Mouse (Mus musculus) macrophage (primary cell): ENCODE measurements around the gene Atp6v1g1. TPM values are rescaled to one million over a fixed set of nuclear protein-coding genes. Genes with fewer than 3 reads are reported as not detected.

Source experiments
- H3K27ac ChIP-seq: fragments of 350-480 bp; formaldehyde crosslinking; 2 replicates; pipeline ENCODE4 v1.9.0; 2021
- H3K36me3 ChIP-seq: fragments of 350-480 bp; formaldehyde crosslinking; 2 replicates; pipeline ENCODE4 v1.9.0; 2021; ENCODE audit errors: inconsistent target
- H3K4me3 ChIP-seq: fragments of 350-480 bp; formaldehyde crosslinking; 2 replicates; pipeline ENCODE4 v1.9.0; 2021; ENCODE audit errors: inconsistent target
- H3K79me2 ChIP-seq: fragments of 350-480 bp; formaldehyde crosslinking; 2 replicates; pipeline ENCODE4 v1.9.0; 2021; ENCODE audit errors: inconsistent target
- WGBS: methylation state at CpG from one replicate; pipeline ENCODE4 v1.1.7; 2026; ENCODE audit warnings: inconsistent platforms; ENCODE audit not compliant: missing documents; 5-methylcytosine and 5-hydroxymethylcytosine counted together
- polyA plus RNA-seq: library from polyadenylated mRNA; stranded (reverse); fragments of 250-400 nt; gene quantifications from 3 replicates; pipeline ENCODE4 v1.2.4, GENCODE M21; 2018; ENCODE audit warnings: inconsistent platforms
- total RNA-seq, 78 experiments: library from RNA; depleted of rRNA; stranded (reverse); fragments of 250-400 nt; gene quantifications; 1 replicate in 9 of 78; 2 replicates in 24 of 78; 3 replicates in 43 of 78; 4 replicates in 2 of 78; pipeline ENCODE4 v1.2.4; 2018; ENCODE audit warnings: inconsistent platforms in 56 of 78

Atp6v1g1 gene
- total RNA-seq (2018; cell fraction: chromatin; rRNA removed), result 10 to 100 TPM; 17.0 to 81.5 (median 42.8) TPM
- 100 to 1,000 TPM; 307 to 552 (median 416) TPM for total RNA-seq (2018; cell fraction: cytosol; rRNA removed)
- 100 to 1,000 TPM in 16 of 26 experiments, 10 to 100 TPM in 10; 74.2 to 180 (median 114) TPM for total RNA-seq (2018; cell fraction: nucleus; rRNA removed)
- 355 to 475 TPM (median 452 TPM) in 3 replicates for polyA plus RNA-seq

DNA sequence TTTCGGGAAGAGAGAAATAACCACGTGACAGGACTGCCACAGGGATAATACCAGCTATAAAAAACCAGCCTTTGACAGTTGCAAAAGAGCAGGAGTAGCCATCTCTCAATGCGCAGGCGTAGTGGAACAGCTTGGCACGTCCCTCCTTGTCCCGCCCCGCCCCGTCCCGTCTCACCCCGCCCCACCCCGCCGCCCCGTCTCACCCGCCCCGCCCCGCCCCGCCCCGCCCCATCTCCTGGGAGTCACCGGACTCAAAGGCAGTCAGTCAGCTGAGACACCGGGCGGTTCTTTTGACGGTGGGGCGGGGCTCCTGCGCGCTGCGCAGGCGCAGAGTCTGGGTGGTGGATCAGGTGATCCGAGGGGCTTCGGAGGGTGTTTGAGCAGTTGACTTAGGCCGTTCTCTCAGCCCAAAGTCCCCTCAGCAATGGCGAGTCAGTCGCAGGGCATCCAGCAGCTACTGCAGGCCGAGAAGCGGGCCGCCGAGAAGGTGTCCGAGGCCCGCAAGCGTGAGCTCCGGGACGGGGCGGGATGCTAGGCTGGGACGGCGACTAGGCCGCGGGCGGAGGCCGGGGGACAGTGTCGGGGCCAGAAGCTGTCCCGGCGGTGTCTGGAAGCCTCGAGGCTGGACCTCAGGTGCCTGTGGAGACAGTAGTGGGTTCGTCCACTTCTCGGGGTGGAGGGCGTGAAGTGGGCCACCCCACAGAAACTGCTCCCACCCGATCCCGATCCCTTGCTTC is at the start of gene Atp6v1g1:
Gene Atp6v1g1, plus strand, starts transcription at position 279 of the 737 bp plus-strand sequence.
- H3K27ac ChIP-seq, result peak within 1 kb of the TSS; percentile 85
- peaks cover 50% of the 10 kb centered on the region for H3K79me2 ChIP-seq
- peak within 1 kb of the TSS; percentile 94 for H3K4me3 ChIP-seq
- WGBS, result under 1% methylated on average over 45 of the region's 57 CpGs
- peaks cover 12% of the 10 kb centered on the region; the same call in 1 of the 2 replicates for H3K36me3 ChIP-seq

DNA sequence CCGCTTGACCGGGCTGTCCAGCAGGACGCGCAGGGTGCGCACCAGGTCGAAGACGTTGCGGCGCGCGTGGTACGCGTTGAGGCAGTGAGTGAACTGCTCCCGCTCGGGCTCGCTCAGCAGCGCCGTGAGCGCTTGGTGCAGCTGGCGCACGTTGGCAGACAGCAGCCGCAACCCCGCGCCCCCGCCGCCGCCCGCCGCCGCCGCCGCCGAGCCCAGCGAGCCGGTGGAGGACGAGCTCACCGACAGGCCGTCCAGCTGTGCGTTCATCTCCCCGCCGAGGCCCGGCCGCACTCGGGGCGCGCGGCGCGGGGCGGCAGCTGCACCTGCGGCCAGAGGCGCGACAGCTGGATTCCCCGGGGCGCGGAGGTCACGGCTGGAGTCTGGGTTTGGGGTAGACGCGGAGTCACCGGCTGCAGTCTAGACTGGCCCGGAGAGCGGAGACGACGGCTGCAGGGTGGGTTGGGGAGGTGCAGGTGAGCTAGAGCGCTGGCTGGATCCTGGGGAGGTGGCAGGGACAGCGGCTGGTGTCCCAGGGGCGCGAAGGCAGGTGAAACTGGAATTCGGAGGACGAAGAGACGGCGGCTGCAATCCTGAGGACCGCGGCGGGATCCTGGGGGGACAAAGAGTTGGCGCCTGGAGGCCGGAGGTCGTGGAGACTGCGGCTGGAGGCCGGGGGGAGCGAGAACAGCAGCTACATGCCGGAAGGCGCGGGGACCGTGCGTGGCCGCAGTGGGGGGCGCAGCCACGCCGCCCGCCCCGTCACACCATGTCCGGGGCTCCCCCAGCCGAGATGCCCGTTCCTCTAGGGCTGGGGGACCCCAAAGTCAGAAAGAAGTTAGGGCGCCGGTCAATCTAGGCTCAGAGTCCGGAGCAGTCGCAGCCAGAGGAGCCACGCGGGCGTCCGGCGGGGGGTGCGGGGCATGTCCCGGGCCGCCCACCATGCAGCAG is 49.3 kb upstream of the Atp6v1g1 start:
- H3K27ac ChIP-seq, result no peak overlapping the region

GRCm38 (mm10) chr4:63495915-63496278 is 48.7 kb upstream of the Atp6v1g1 start, which contains the start of gene Whrn:
Gene Whrn, minus strand, starts transcription at chr4:63495991.
- no peak within 1 kb of the TSS for H3K27ac ChIP-seq
- no peaks in the 10 kb centered on the region for H3K79me2 ChIP-seq
- WGBS, result under 1% methylated on average over 26 of the region's 34 CpGs

More for the DNA sequence above, 49.3 kb upstream of the Atp6v1g1 start:
- WGBS, result 2% methylated on average over 98 of the region's 107 CpGs
- Histone ChIP-seq H3K79me2 (no peaks in the 10 kb centered on the region), H3K36me3 (no peaks in the 10 kb centered on the region), H3K4me3 (no peak overlapping the region)

DNA sequence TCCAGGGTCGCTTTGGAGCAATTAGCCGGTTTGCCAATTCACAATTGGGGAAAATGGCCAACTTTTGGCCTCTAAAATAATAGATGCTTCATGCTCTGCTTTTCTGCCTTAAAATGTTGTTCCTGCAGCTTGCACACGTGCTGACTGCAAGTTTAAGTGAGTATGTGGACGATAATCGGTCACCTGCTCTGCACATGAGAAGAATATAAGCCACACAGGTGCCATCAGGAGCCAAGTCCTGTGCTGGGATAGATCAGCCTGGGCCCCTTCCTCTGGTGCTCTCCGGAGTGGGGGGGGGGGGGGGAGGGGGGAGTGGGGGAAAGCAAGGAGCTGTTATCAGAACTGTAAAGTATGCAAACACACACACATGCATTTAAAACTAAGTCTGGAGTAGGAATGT is 48.3 kb upstream of the Atp6v1g1 start:
- Histone ChIP-seq H3K27ac (no peak overlapping the region), H3K4me3 (peak overlapping the region; percentile 25; the same call in 1 of the 2 replicates), H3K79me2 (no peaks in the 10 kb centered on the region), H3K36me3 (no peaks in the 10 kb centered on the region)
- 9% methylated on average over 5 of the region's 6 CpGs for WGBS

More at GRCm38 (mm10) chr4:63495915-63496278, 48.7 kb upstream of the Atp6v1g1 start, which contains the start of gene Whrn:
- H3K36me3 ChIP-seq, result no peaks in the 10 kb centered on the region
- peak within 1 kb of the TSS; percentile 25; the same call in 1 of the 2 replicates for H3K4me3 ChIP-seq

DNA sequence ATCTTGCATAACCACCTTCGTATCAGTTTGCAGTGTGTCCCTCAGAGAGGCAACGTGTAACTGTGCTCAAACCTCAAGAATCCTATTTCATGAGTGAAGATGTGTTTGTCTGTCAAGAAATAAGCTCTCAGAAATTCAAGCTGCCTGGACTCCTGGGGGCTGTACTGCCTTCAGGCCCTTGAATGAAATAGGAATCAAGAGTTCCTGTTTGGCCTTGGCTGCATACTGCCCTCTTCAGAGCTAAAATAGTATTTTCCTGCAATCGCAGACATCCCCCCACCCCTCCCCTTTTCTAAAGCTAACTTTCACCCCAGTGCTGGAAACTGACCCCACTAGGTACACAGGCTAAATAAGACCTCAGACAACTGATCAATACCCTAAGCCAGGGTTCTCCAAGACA is 46.2 kb upstream of the Atp6v1g1 start:
- WGBS, result 39% methylated on average over 3 of the region's 3 CpGs
- no peaks in the 10 kb centered on the region for H3K36me3 ChIP-seq

GRCm38 (mm10) chr4:63501050-63501449 is 43.5 kb upstream of the Atp6v1g1 start:
- Histone ChIP-seq H3K79me2 (no peaks in the 10 kb centered on the region), H3K4me3 (no peak overlapping the region), H3K36me3 (no peaks in the 10 kb centered on the region), H3K27ac (no peak overlapping the region)
- 86% methylated on average over 5 of the region's 5 CpGs for WGBS

More for the DNA sequence above, 46.2 kb upstream of the Atp6v1g1 start:
- Histone ChIP-seq H3K4me3 (no peak overlapping the region), H3K79me2 (no peaks in the 10 kb centered on the region), H3K27ac (no peak overlapping the region)

DNA sequence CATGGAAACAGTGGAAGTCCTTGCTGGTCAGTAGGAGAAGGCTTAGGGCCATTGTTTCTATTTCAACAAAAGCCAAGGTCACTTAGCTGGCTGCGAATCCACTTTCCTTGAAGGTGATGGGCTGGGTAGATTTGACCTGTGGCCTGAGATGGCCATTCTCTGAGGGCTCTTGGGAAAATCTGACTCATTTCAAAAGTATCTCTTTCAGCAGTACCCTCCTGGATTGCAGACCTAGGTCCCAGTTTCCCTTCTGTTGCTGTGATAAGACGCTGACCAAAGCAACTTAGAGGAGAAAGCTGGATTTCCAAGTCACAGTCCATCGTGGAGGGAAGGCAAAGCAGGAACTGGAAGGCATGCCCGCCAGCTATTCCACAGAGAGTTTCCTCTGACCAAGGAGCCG is 40.6 kb upstream of the Atp6v1g1 start:
- no peak overlapping the region for H3K4me3 ChIP-seq
- H3K79me2 ChIP-seq, result no peaks in the 10 kb centered on the region
- WGBS, result 86% methylated on average over 5 of the region's 5 CpGs
- no peaks in the 10 kb centered on the region for H3K36me3 ChIP-seq
- H3K27ac ChIP-seq, result no peak overlapping the region

GRCm38 (mm10) chr4:63507478-63507877 is 37.1 kb upstream of the Atp6v1g1 start:
- H3K27ac ChIP-seq, result no peak overlapping the region
- no peaks in the 10 kb centered on the region for H3K36me3 ChIP-seq
- no peak overlapping the region for H3K4me3 ChIP-seq
- WGBS, result 83% methylated on average over 5 of the region's 5 CpGs
- no peaks in the 10 kb centered on the region for H3K79me2 ChIP-seq

DNA sequence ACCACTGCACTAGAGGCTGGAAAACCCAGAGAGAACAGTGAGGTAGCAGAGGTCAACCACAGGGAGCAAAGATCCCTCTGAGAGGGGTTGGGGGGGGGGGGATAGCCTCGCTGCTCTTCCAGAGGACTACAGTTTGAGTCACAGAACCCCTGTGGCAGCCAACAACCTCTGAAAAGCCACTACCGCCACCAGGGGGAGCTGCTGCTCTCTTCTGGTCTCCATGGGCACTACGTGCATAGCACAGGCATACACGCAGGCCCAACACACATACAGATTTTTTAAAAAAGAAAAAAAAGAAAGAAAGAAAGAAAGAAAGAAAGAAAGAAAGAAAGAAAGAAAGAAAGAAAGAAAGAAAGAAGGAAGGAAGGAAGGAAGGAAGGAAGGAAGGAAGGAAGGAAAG is 36.3 kb upstream of the Atp6v1g1 start:
- H3K4me3 ChIP-seq, result no peak overlapping the region
- H3K36me3 ChIP-seq, result no peaks in the 10 kb centered on the region
- no peak overlapping the region for H3K27ac ChIP-seq
- H3K79me2 ChIP-seq, result no peaks in the 10 kb centered on the region
- WGBS, result 13% methylated on average over 1 of the region's 4 CpGs

DNA sequence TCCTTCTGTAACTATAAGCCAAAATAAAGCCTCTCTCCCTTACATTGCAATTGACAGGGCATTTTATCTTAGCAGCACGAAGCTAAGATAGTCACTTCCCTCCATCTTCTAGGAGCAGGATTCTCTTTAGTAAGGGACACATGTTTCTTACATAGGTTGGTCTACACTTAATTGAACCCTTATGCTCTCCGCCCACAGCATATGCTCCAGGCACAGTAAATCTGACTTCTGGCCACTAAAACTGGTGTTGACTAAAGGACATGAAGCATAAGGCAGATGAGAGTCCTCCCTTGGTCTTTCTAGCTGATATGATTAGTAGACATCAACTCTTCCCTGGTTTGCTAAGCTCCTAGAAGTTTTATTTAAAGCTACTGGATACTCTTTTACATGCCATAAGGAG is 31.7 kb upstream of the Atp6v1g1 start:
- H3K36me3 ChIP-seq, result no peaks in the 10 kb centered on the region
- H3K27ac ChIP-seq, result no peak overlapping the region
- WGBS, result 84% methylated on average over 2 of the region's 2 CpGs
- no peak overlapping the region for H3K4me3 ChIP-seq
- H3K79me2 ChIP-seq, result no peaks in the 10 kb centered on the region

GRCm38 (mm10) chr4:63514454-63514984 is 30.1 kb upstream of the Atp6v1g1 start:
- Histone ChIP-seq H3K4me3 (no peak overlapping the region), H3K36me3 (no peaks in the 10 kb centered on the region), H3K27ac (no peak overlapping the region), H3K79me2 (no peaks in the 10 kb centered on the region)
- WGBS, result 80% methylated on average over 4 of the region's 4 CpGs

DNA sequence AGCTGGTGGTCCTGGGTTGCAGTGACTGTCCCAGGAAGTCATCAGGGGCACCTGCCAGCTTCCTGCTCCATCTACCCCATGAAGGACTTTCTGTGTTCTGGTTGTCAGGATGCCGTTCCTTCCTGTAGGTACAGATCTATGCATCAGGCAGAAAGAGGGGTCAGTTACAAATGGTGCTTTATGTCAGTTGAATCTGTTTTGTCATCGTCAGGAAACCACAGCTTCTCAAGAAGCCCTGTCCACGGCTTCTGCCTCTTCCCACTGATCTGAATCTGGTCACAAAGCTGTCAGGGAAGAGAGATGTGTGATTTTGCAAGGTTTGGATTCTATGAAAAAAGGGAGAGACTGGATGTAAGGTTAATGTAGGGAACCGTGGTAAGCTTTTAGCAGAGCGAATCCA is 29.6 kb upstream of the Atp6v1g1 start:
- H3K36me3 ChIP-seq, result no peaks in the 10 kb centered on the region
- no peak overlapping the region for H3K4me3 ChIP-seq
- no peaks in the 10 kb centered on the region for H3K79me2 ChIP-seq
- WGBS, result 25% methylated on average over 5 of the region's 5 CpGs
- no peak overlapping the region for H3K27ac ChIP-seq

DNA sequence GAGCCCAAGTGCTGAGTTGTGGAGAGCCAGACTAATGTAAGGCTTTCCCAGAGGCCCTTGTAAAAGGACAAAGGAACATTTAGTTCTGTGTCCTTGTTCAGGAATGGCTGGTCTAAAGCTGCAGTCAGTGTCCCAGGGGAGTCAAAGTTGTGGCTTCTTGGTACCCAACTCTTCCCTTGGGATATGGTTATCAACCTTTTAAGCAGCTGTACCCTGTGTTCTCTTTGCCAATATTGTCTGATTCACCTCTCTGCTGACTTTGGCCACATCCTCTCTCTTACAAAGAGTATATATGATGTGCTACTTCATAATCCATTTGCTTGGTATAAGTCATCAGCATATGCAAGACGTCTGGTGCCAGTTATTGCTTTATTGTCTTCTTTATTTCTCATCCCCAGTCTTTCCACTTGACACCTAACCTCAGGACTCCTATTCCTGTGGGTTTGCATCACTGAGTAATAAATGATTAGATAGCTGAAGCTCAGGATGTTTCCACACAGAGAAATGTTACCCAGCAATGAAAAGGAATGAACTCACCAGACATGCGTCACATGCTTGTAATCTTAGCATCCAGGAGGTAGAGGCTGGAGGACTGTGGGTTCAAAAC is 22.7 kb upstream of the Atp6v1g1 start:
- Histone ChIP-seq H3K4me3 (no peak overlapping the region), H3K36me3 (no peaks in the 10 kb centered on the region), H3K79me2 (no peaks in the 10 kb centered on the region), H3K27ac (no peak overlapping the region)
- whole genome bisulfite sequencing, result 100% methylated on average over 2 of the region's 2 CpGs

GRCm38 (mm10) chr4:63525514-63525913 is 19.1 kb upstream of the Atp6v1g1 start:
- H3K27ac ChIP-seq, result no peak overlapping the region
- no peak overlapping the region for H3K4me3 ChIP-seq
- WGBS, result 94% methylated on average over 7 of the region's 8 CpGs
- H3K36me3 ChIP-seq, result no peaks in the 10 kb centered on the region
- no peaks in the 10 kb centered on the region for H3K79me2 ChIP-seq
